Mouse (Mus musculus): Measurements from ENCODE around the gene Dcps.
"Not testable (repeated sequence)": the region's sequence is repeated elsewhere in the genome, so short reads cannot be mapped to it uniquely, and the experiment has no call there.

DNA sequence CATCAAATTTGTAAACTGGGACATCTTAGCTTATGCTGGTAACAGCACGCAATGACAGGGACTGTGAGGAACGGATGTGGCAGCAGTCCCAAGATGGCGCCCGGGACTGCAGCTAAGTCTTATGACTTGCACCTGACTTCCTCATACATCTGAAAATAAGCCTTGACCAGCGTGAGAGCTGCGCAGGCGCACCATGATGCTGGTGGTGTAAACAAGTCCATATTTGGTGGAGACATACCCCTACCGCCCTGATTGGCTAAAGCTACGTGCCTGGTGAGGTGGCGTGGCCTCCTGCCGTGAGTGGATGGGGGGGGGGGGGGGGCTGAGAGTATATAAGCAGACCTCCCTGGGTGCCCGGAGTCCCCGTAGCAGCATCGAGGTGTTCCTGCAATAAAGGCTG lies 28.6 kb downstream of the Dcps start:
- not testable (repeated sequence) for TF ChIP-seq CTCF (IDR thresholded peaks at IDR 0.05; ENCODE audit: low read depth, low read length); GATA1 (IDR thresholded peaks at IDR 0.05; ENCODE audit: borderline replicate concordance, low read length); TAL1 (conservative IDR thresholded peaks at IDR 0.05; ENCODE audit: low read depth, low read length); GATA2 (IDR thresholded peaks at IDR 0.05; ENCODE audit: borderline replicate concordance, low read depth, low read length); POLR2AphosphoS5 (IDR thresholded peaks at IDR 0.05; ENCODE audit: insufficient replicate concordance, low read depth, low read length)

All from G1E (cell line).